Mouse (Mus musculus): ENCODE results near the gene Canx.

Gene Canx

DNA sequence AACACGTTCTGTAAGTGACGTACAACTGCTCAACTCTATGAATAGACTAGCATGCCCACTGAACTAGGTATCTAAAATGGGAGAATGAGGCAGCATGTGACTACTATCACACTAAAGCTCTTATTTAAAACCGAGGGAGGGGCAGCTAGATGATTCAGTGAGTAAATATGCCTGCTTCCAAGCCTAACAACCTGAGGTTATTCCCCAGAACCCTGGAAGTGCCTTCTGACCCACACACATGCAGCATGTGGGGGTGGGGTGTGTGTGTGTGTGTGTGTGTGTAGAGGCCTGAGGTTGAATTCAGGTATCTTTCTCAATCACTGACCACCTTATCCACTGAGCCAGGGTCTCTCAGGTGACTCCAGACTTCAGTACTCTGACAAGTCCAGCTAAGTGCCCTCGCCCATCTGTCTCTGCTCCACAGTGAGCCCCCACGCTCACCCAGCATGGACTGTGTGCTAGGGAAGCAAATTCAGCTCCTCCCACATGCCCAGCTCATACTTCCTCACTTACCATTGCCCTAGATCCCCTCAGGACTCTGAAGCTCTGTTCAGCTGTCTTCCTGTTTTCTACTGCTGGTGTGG, 49.8 kb downstream of the Canx start:
- DNase-seq (ENCODE audit: extremely low spot score): no peak

DNA sequence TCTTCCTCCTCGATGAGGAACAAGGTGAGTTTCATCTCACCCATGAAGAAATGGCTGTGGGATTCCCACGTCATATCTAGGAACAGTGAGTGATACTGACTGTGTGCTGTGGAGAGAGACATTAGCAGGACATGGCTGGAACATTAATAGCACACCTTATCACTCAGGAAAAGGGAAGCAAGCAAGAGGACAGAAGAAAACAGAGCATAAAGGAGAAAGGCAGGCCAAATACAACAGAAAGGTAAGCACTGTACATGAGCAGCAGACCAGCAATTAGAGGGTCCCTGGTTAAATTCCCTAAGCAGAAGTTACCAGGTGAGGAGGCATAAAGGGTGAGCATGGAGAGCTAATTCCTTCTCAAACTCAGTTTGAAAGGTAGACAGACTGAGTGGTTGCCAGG, 50.4 kb downstream of the Canx start:
- DNase-seq (ENCODE audit: extremely low spot score): no peak

DNA sequence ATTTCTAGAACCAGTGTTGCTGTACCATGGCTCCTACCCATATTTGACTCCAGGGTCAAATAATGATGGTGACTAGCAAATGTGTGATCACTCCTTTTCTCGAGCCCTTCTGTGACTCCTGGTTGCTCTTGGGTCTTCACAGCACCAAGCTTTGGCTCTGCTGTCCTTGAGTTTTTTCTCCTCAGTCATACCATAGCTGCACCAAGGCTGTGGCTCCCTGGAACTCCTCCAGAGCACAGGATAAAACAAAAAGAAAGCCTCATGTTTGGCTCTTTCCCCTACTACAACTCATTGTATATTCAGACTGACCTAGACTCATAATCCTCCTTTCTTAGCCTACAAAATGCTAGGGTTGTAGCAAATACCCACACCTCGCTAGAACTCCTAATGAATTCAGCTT, 52.7 kb downstream of the Canx start:
- DNase-seq (ENCODE audit: extremely low spot score): no peak

DNA sequence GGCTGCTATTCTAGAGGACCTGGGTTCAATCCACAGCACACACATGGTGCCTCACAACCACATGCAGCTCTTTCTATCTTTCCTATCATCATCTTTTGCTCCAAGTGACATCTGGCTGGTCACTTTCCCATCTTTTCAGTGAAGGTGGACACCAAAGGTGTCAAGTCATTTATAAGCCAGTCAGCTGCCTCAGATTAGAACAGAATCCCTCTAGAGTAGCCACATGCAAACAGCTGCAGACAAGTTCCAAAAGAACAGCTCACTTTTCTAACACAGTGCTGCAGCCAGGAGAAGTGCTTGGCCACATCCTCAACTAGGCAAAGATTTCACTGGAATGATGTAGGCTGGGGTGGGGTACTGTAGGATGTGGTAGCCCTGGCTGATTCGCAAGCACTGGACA, 55.6 kb downstream of the Canx start:
- no peak for DNase-seq (ENCODE audit: extremely low spot score)

DNA sequence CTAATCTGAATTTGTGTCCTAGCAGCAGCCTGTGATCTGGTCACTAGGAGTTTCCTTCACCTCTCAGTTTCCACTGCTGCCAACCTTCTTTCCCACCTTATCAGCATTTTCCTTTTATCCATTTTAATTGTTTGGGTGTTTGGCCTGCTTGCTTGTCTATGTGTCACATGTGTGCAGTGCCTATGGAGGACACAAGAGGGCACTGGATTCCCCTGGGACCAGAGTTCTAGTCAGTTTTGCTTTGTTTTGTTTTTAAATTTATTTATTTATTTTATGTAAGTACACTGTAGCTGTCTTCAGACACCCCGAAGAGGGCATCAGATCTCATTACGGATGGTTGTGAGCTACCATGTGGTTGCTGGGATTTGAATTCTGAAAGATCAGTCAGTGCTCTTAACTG, 56.3 kb downstream of the Canx start:
- DNase-seq (ENCODE audit: extremely low spot score): no peak

DNA sequence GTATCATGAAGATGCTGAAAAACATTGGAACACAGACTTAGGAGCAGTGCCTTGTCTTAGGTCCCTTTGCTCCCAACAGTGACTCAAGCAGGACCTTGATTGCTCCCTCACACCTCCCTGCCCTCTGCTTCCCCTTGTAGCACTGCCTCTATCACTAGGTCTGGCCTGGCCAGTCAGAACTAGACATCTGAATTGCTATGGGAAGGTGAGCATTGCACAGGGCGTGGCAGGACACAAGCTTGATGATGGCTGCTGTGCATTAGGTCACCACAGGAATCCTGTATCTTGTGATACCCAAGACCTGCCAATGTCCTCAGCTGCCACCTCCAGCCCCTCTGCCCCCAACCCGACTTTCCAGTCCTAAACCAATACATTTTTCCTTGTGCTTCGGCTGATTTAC, 58.5 kb downstream of the Canx start:
- no peak for DNase-seq (ENCODE audit: extremely low spot score)

DNA sequence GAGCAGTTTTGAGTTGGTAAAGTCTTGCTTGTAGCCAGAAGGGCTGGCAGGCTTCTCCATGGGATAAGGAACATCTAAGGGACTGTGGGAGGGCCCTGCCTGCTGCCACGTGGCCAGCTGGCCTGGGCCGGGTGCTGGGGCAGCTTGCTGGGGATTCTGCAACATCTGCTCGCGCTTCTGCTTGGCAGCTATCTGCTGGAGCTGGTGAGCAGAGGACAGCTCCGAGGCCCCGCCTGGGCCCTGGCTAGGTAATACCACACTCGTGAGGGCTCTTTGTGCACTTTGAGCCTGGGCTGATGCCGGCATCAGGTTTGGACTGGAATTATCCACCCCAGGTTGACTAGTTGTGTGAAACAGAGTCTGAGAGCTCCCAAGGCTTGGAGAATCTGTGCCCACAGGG, 59.5 kb downstream of the Canx start:
- no peak for DNase-seq (ENCODE audit: extremely low spot score)

DNA sequence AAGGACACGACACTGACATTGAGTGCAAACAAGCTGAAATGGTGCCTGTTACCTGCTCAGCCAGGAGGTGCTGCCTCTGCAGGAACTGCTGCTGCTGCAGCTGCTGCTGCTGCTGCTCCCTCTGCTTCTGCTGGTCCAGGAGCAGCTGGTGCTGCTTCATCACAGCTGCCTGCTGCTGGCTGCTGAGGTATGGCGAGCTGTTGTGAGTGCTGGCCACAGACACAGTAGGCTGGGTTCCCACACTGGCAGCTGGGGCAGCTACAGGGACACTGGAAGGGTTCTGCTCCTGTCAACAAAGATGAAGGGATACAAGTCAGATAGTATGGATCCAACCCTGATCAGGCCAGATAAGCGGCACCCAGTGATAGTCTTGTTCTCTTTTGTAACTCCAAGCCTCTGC, 62.3 kb downstream of the Canx start:
- DNase-seq (ENCODE audit: extremely low spot score): no peak

DNA sequence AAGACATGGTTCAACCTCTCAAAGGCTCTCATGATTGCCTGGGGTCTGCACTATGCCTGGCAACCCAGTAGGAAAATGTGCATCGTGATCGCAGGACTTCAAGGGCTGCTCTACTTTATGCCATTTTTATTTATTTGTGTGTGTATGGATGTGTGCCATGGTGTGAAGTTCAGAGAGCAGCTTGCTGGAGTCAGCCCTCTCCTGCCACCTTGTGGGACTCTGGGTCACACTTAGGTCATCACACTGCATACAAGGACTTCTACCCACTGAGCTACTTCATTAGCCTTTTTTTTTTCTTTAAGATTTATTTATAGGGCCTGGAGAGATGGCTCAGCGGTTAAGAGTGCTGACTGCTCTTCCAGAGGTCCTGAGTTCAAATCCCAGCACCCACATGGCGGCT, 63.5 kb downstream of the Canx start:
- no peak for DNase-seq (ENCODE audit: extremely low spot score)

DNA sequence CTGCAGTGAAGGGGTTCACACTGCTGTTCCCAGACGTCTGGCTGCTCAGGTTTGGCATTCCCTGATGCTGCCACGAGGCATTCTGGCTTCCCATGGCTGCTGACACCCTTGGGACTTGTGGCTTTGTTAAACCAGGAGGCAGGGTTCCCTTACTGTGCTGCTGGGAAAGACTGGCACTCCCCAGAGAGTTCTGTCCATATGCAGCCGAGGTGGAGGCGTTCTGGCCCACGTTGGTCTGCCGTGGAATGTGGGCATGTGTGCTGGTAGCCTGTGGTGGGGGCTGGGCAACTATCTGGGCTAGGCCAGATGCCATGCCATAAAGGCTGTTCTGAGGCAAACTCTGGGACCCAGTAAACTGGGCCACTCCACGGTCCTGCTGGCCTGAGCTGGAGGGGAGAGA, 67.2 kb downstream of the Canx start:
- DNase-seq (ENCODE audit: extremely low spot score): no peak

DNA sequence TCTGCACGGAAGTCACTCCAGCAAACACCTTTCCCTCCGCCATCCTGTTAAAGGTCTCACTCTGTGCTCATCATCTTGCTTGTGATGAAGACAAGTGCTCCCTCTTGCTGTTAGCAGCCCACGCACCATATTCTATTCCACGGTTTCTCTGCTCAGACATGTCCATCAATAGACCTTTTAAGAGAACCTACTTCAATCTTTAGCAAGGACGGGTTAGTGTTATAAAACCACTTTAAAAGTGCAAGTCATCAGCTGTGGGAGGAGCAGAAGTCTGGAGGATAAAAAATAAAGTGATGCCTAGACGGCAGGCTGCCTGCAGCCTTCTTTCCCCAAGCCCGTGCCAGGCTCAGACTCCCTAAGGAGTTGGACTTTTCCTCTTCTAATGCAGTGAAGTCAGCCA, 68.9 kb downstream of the Canx start:
- DNase-seq (ENCODE audit: extremely low spot score): no peak

DNA sequence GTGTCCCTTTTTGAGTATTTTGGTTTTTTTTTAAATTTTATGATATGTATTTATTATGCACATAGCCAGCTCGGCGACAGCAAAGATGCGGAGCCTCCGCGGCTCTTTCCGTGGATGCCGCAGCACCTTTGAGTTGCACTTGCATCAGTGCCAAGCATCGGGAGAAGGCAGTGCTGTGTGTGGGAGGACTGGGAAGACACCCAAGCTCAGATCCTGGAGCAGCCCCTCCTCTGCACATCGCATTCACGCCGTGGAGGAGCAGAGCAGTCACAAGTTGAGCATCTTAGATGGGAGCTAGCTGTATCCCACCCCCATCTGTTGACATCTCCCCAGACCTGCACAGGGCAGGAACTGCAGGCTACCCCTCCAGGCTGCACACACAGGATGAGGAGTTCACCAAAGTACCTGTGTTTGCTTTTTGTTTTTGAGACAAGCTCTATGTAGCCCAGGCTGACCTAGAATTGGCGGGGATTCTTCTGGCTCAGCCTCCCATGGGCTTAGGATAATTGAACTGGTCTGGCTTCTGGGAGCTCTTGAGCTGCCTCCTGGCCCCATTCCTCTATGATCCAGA, 71.4 kb downstream of the Canx start:
- DNase-seq (ENCODE audit: extremely low spot score): no peak

DNA sequence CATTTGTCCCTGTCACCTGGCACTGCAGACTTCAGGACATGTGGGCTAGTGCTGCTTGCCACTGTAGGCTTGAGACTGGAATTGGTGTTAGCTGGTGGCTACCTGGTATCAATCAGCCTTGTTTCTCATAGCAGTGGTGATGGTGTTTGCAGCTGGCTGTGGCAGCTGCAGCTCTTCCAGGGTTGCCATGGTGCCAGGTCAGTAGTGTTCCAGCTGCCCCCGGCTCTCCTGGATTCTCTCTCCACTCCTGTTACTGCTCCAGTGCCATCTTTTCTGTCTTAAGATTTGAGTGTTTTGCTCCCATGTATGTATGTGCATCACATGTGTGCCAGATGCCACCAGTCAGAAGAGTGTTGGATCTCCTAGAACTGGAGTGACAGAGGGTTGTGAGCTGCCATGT, 72.1 kb downstream of the Canx start:
- no peak for DNase-seq (ENCODE audit: extremely low spot score)

DNA sequence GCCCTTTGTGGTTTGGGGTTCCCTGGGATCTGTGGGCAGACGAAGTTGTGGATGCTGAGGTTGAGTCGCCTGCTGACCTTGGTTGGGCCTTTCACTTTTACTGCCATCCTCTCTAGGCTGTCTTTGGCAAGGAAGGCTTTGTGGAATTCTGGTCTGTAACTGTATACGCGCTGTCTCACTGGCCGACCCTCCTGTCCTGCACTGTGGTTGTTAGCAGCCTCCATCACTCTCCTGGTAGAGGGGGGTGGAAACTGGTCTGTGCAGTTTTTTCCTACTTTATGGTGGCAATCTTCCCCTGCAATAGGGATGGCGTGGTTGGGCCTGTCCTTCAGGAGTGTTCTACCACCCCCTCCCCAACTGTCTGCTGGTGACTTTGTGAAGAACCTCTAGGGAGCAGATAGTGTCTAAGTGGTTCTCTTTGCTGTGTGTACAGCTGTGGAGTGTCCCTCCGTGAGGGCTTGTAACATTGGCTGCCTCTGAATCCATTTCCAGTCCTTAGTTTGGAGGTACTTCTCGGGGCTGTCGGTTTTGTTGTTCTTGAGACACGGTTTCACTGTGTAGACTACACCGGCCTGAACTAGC, 72.7 kb downstream of the Canx start:
- peak; percentile 46 for DNase-seq (ENCODE audit: extremely low spot score)

DNA sequence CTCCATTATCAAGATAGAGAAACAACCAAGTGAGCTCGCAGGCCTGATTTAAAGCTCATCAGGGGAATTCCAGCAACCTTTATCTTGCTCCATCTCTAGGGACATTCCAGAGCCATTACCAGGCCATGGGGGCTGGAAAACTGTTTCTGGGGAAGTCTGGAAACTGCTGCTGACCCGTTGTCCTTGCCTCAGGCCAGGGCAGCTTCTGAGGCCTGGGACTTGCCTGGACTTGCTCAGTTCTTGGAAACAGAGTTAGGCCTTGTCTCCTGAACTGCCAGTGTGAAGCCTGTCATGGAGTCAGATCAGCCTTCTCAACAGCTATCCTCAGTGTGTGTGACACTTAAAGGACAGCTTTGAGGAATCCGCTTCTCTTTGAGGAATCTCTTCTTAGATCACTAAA, 73.3 kb downstream of the Canx start:
- DNase-seq (ENCODE audit: extremely low spot score): peak; percentile 66

DNA sequence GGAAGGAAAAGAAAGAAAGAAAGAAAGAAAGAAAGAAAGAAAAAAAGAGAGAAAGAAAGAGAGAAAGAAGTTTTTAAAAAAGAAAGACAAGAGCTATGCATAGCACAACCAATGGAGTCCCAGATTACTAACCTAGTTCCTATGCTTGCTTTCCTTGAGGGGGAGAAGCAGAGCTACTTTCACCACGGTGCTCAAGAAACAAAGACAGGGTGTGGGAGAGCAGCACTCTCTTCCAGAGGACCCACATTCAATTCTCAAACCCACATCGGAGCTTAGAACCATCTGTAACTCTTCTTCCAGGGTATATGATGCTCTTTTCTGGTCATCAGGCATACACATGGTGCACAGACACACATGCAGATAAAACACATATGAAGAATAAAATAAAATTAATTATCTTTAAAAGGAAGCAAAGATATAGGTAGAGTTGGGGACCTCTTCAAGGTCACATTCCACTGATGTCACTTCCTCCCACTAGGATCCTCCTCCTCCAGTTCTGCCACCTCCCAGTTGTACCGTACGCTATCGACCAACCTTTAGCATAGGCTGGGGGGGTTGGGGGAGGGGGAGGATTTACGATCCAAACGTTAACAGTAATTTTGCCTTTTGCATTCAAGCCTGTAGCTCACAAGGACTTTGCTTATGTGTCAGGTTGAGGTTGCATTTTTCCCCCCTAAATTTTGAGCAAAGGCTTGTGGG, 76.9 kb downstream of the Canx start:
- no peak for DNase-seq (ENCODE audit: extremely low spot score)

DNA sequence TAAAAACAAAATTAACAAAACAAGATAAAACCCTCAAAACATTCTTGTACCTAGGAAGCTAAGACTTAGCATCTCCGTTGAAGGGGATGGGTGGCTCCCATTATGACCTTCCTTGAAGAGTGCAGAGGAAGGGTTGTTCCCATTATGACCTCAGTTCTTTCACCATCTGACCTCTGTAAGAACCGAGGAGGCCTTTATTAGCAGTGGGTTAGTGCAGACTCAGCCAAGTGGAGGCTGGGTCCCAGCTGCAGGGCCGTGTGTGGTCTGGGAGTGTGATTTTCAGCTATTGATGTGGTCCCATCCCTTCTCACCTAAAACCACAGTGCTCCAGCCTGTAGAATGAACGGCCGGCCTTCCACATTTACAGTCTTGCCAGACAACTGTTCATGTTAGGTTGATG, 80.2 kb downstream of the Canx start:
- no peak for DNase-seq (ENCODE audit: extremely low spot score)

Data from embryo, embryonic 9.5 days (tissue).